Mouse (Mus musculus) lung, postnatal 0 days (tissue): ENCODE data around the gene Dusp6.
A peak's percentile ranks its signal among the peaks of the same experiment; 100 is the strongest.

Experiments used
- CTCF ChIP-seq: IDR thresholded peaks from 2 replicates; pipeline ENCODE4 v1.5.1; 2016; ENCODE audit warnings: antibody characterized with exemption, mild to moderate bottlenecking
- EP300 ChIP-seq: IDR thresholded peaks from 2 replicates; pipeline ENCODE4 v1.6.1; 2016; ENCODE audit warnings: antibody characterized with exemption, mild to moderate bottlenecking, control low read depth

DNA sequence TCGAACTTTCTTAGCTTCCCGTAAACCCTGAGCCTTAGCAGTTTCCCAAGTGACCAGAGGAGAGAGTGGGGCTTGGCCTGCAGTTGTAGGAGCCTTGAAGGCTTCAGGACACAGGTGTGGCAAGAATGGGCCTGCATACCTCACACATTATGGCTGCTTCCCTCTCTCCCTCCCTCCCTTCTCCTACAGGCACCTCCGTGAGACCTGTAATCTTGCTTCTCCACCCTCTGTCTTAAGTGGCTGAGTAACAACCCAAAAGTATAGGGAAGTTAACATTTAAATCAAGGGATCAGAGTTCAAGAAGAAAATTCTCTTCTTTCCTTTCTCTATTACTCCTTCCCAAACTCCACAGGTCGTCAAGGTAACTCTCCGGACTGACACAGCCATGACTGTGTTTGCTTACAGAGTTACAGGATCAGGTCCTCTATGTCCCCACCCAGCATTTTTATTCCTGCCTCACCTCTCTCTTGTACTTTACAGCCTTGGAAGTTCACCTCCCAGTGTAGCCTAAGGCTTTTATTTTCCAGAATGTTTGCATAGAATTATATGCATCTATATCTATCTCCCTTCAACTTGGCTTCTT, 19.0 kb upstream of the Dusp6 start:
- TF ChIP-seq CTCF = no peak
- peak; percentile 77; the same call in 1 of the 2 replicates for TF ChIP-seq EP300
